Mouse (Mus musculus): ENCODE data around the gene Mtor.

DNA sequence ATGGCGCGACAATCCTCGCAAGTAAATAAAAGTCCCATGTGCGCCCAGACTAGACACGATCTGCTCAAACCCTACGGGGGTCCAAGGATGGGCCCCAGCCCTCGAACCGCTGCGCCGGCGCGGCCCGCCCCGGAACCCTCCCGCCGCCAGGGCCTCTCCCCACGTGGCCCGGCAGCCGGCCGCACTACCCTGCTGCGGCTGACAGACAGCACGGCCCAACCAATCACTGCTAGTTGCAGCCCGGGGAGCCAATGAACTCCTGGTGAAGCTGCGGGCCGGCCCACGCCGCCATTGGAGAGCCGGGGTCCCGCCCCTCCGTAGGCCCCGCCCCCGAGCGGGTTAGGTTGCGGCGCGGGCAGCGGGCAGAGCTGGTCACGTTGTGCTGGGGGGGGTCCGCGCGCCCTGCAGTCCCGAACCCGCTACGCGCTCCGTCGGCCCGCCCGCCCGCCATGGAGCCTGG, 142.8 kb downstream of the Mtor start, which contains the start of gene Srm:
- no peak for TF ChIP-seq CTCF (IDR thresholded peaks at IDR 0.05; ENCODE audit: extremely low read depth, insufficient read depth, low read length)
- TF ChIP-seq POLR2A (IDR thresholded peaks at IDR 0.05; ENCODE audit: extremely low read depth, insufficient read depth, low read length), result peak; percentile 47; the same call in 1 of the 2 replicates

Measured in cortical plate, adult 2 months (tissue).